Mouse (Mus musculus) gastrocnemius, postnatal 14 days (tissue): ENCODE measurements around the gene Tlk2. TPM values are rescaled to one million over a fixed set of nuclear protein-coding genes. Genes with fewer than 3 reads are reported as not detected.

Experiments used
- DNase-seq: peaks from one replicate; pipeline ENCODE4 v3.0.0; 2021; ENCODE audit warnings: mixed read lengths
- intact Hi-C: fragments of 180-260 bp; cut with DNase I; formaldehyde crosslinking; loops from one replicate; pipeline ENCODE4 v1.15.1; 2025; ENCODE audit warnings: low total_unique reads
- total RNA-seq, 2 experiments: library from RNA; stranded (reverse); gene quantifications; 2 replicates each; pipeline ENCODE4 v1.2.3; 2021

Tlk2 gene
- total RNA-seq, 2 experiments from 2014 or later: 32.3 to 33.6 TPM

DNA sequence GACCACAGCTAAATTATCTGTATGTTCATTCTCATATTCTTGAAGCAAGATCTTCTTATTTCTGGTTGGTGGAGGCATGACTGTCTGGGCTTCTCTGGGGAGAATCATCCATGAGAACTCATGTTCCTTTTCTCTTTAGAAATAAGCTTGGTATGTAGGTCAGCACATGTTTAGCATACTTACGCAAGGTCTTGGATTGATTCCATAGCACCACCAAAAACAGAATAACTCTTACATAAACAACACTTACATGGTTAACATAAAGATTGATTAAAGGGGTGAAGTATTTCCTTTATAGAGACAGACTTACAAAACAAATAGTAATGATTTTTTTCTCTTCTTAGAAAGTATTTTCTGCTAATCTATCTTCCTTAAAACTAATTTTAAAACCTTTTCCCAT, 67.8 kb downstream of the Tlk2 start:
- intact Hi-C loops: no loop called here
- DNase-seq: no peak

DNA sequence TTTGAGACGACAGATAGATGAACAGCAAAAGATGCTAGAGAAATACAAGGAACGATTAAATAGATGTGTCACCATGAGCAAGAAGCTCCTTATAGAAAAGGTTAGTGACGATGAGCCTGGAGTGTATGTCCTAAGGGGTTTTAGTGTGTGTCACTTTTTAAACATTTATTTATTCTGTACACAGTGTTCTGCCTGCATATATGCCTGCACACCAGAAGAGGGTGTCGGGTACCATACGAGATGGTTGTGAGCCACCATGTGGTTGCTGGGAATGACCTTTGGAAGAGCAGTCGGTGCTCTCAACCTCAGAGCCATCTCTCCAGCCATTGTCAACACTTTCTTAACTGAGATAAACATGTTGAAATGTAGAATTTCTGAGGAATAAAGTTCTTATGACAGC, 68.2 kb downstream of the Tlk2 start:
- no peak for DNase-seq
- intact Hi-C loops: no loop called here

GRCm38 (mm10) chr11:105247321-105247720, 68.7 kb downstream of the Tlk2 start:
- intact Hi-C loops: no loop called here

DNA sequence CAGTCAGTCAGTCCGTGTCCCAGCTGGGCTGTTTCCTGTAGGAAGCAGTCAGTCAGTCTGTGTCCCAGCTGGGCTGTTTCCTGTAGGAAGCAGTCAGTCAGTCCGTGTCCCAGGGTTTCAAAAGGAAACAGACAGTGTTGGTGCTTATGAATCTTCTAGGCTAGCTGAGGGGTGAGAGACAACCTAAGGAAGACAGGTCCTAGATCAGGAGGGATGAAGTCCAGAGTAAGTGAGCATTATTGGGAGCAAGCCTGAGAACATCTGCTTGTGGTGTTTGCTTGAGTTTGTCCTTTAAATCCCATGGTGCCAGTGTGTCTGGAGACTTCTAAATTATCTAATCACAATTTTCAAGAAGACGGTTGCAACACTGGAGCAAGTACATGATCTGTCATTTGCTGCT, 81.1 kb downstream of the Tlk2 start:
- DNase-seq: no peak
- intact Hi-C loops: loop anchor here (10.0 kb wide), 1 partner anchor 335 kb away; no protein-coding TSS in a partner anchor

More at GRCm38 (mm10) chr11:105247321-105247720, 68.7 kb downstream of the Tlk2 start:
- DNase-seq: no peak

DNA sequence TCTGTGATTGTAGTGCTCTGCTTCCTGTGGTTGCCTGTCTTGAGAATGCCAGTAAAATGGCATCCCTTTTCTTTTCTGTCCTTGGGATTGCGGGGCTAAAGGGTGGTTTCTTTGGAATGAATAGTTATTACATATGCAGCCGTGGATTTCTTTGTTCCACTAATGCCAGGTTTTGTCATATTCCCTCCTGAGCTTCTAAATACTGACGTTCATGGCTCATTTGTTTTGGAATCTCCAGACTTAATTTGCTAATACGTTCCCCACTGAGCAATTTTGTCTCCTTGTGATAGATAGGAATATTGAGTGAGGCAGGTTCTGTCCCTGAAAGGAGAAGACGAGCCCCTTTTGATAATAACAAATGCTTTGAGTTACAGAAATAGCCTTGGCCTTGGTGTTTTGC, 82.5 kb downstream of the Tlk2 start:
- DNase-seq: no peak
- intact Hi-C loops: loop anchor here (10.0 kb wide), 1 partner anchor 334 kb away; no protein-coding TSS in a partner anchor

DNA sequence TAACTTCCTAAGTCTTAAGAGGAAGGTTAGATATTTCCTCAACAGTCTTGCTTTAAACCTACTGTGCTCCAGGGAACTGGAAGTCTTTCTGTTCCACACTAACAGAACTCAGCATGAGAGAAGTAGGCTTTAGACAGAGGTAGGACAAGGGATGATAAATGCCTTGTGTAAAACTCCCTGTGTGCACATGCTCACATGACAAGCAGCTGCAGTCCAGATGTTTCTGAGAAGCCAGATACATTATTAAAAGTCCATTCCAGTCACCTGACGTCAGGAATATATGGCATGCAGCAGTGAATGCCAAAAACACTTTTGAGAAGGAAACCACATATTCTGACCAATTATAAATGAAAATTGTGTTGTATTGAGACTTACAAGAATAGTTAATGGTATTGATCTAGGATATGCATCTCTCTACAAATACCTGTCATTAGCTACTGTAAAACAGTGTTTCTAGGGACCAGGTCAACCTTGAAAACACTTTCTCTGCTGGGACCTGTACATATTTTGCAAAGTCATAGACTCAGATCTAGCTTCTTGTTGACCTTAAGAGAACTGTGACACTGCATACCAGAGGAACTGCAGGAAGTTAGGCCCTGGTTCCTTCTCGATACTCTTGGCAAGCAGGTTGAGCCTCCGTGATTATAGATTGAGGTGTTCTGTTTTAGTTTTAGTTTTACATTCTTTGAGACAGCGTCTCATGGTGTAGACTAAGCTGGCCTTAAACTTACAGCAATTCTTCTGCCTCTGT, 83.2 kb downstream of the Tlk2 start:
- no peak for DNase-seq
- intact Hi-C loops: loop anchor here (10.0 kb wide), 1 partner anchor 333 kb away; no protein-coding TSS in a partner anchor

GRCm38 (mm10) chr11:105264506-105264905, 85.9 kb downstream of the Tlk2 start:
- intact Hi-C loops: loop anchor here (10.0 kb wide), 1 partner anchor 330 kb away; no protein-coding TSS in a partner anchor
- no peak for DNase-seq

GRCm38 (mm10) chr11:105264988-105265387, 86.4 kb downstream of the Tlk2 start:
- no peak for DNase-seq
- intact Hi-C loops: loop anchor here (5.0 to 10.0 kb wide), 2 partner anchors 82 to 330 kb away; no protein-coding TSS in a partner anchor

DNA sequence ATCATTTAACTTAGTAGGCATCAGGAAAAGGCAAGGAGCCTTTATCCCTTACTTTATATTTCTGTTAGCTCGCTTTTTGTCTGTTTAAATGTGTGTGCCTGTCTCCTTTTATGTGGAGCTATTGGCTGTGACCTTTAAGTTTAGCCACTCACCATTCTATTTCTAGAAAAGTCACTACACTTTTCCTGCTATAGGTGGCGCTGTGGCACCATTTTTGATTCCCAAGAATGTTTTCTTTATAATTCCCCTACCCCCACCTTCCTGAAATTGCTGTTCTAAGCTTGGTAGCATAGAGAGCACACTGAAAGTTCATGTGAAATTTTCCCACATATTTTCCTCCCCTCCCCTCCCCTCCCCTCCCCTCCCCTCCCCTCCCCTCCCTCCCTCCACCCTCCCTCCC, 91.5 kb downstream of the Tlk2 start:
- intact Hi-C loops: loop anchor here (10.0 kb wide), 1 partner anchor 645 kb away; no protein-coding TSS in a partner anchor
- DNase-seq: peak; percentile 45

GRCm38 (mm10) chr11:105280456-105280855, 101.8 kb downstream of the Tlk2 start:
- intact Hi-C loops: no loop called here
- DNase-seq: no peak

- intact Hi-C loops: no loop called here
- DNase-seq: no peak
Measured at GRCm38 (mm10) chr11:105281291-105281690, 102.7 kb downstream of the Tlk2 start.

DNA sequence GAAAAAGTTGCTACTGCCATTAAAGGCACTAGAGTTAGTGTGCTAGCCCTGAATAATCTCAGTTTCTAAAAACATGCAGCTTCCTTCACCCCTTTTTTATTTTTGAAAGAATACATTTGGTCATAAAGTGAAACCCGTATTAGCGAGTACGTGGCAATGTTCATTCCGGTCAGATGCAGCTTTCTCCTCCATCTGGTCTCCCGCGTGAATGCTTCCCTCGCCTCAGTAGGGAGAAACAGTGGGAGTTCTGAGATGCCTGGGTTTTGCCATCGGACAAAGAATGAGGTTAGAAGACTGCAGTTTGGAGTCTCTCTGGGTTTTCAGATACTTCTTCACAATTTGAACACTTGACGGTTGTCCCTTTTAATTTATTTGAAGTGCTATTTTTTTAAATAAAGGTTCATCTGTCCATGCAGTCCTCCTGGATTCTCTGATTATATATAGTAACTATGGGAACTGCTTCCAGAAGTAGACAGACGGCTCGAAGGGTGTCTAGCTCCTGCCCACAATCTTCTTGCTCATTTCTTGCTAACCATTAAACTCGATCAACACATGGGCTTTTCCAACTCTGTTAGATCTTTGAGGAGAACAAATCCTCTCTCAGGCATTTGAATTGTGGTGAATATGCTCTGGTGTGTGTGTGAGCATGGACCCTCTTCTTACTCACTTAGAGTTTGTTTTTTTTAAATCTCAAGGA, 103.3 kb downstream of the Tlk2 start:
- intact Hi-C loops: no loop called here
- no peak for DNase-seq

DNA sequence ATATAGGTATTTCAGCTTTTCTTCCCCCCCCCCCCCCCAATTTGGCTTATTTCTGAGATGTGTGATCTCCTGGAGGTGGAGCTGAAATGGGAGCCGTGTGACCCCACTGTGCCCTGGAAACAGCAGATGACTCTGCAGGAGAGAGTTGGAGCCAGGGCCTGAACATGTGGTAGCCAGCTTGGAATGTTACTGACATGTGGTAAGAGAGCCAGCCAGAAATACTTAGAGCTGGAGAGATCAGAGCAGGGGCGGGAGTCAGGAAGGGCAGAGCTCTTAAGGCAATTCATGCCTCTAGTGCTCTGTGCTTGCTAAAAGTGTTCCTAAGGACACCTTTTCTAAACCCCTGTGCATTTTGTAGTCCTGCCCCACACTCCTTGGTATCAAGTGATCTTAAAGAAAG, 103.9 kb downstream of the Tlk2 start:
- intact Hi-C loops: no loop called here

DNA sequence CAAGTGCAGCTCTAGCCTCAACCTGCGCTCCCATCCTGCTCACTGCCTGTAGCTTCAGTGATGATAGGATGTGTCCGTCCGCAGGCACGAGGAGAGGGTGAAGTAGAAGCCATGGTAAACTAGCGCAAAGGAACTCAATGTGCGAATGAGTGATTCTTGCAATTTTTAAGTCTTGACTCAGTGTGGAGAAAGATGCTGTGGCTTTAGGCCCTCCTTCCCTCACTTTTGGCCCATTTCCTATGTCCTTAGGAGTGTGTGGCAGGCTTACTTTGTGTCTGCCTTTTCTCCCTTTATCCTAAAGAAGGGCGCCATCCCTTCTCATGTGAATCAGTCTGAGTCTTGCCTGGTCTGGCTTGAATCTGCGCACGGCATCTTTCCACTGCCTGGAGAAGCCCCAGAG, 104.4 kb downstream of the Tlk2 start:
- no peak for DNase-seq
- intact Hi-C loops: no loop called here

More for the DNA sequence above, 103.9 kb downstream of the Tlk2 start:
- DNase-seq: peak; percentile 75

GRCm38 (mm10) chr11:105285720-105286119, 107.1 kb downstream of the Tlk2 start:
- DNase-seq: peak; percentile 26
- intact Hi-C loops: no loop called here

- DNase-seq: peak; percentile 36
- intact Hi-C loops: no loop called here
Measured at GRCm38 (mm10) chr11:105289403-105289802, 110.8 kb downstream of the Tlk2 start.

- peak; percentile 30 for DNase-seq
- intact Hi-C loops: no loop called here
Measured at GRCm38 (mm10) chr11:105291681-105292123, 113.1 kb downstream of the Tlk2 start.

GRCm38 (mm10) chr11:105292124-105293071, 113.8 kb downstream of the Tlk2 start, which contains the start of gene Mrc2:
Gene Mrc2 (plus strand): TSS chr11:105292643.
- peak; percentile 84 for DNase-seq
- intact Hi-C loops: no loop called here

DNA sequence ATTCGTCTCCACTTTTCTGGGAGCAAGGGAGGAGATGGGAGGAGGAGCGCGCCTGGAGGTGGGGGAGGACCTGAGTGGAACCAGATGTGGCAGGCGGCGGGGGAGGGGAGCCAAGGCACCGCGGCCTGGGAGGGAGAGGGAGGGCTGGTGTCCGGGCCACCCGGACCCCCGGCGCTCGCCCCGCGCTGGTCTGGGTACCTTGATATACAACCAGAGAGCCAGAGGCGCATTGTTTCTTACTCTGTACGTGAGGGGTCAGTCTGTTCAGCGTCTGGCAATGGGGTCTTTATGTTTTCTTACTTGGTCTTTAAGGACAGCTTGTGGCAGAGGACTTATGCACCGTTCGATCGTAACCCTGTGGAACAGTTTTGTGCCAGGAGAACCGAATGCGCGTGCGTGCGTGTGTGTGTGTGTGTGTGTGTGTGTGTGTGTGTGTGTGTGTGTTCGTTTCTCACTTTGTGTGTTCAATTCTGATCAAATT, 114.5 kb downstream of the Tlk2 start:
- DNase-seq: peak; percentile 82

More for the DNA sequence above, 114.5 kb downstream of the Tlk2 start:
- intact Hi-C loops: no loop called here
